Mouse (Mus musculus) intestine, embryonic 14.5 days (tissue): ENCODE measurements around the gene Kdm1a. TPM values are rescaled to one million over a fixed set of nuclear protein-coding genes. Genes with fewer than 3 reads are reported as not detected.
A peak's percentile ranks its signal among the peaks of the same experiment; 100 is the strongest.

ENCODE experiments used
- ATAC-seq: fragments of 200-750 bp; cut with Nextera tagmentation; replicated peaks from 2 replicates; pipeline ENCODE4 v1.8.0; 2017; ENCODE audit warnings: low read depth, moderate number of reproducible peaks, moderate TSS enrichment, moderate library complexity; ENCODE audit not compliant: low FRiP score, low TSS enrichment
- DNase-seq: peaks from one replicate; pipeline ENCODE4 v3.0.0-alpha.2; 2018; ENCODE audit warnings: low spot score
- H3K27ac ChIP-seq: fragments of 300-500 bp; sonication (generic); 2 replicates; pipeline ENCODE4 v1.5.1; 2014; ENCODE audit warnings: low read depth, mild to moderate bottlenecking, control low read depth
- H3K27me3 ChIP-seq: fragments of 300-500 bp; sonication (generic); replicated peaks from 2 replicates; pipeline ENCODE4 v1.6.1; 2014; ENCODE audit warnings: low read length, control low read depth; ENCODE audit not compliant: control insufficient read depth, insufficient read depth
- H3K36me3 ChIP-seq: fragments of 300-500 bp; sonication (generic); 2 replicates; pipeline ENCODE4 v1.6.1; 2014; ENCODE audit warnings: low read length, control low read depth; ENCODE audit not compliant: control insufficient read depth, insufficient read depth
- H3K4me1 ChIP-seq: fragments of 300-500 bp; sonication (generic); replicated peaks from 2 replicates; pipeline ENCODE4 v1.6.1; 2014; ENCODE audit warnings: low read length, control low read depth, mixed read lengths; ENCODE audit not compliant: control insufficient read depth, insufficient read depth
- H3K4me2 ChIP-seq: fragments of 300-500 bp; sonication (generic); 2 replicates; pipeline ENCODE4 v1.6.1; 2014; ENCODE audit warnings: low read length
- H3K4me3 ChIP-seq: fragments of 300-500 bp; sonication (generic); 2 replicates; pipeline ENCODE4 v1.5.1; 2014; ENCODE audit warnings: low read depth, low read length, control low read depth, mixed read lengths
- H3K9ac ChIP-seq: fragments of 300-500 bp; sonication (generic); 2 replicates; pipeline ENCODE4 v1.6.1; 2014; ENCODE audit warnings: mild to moderate bottlenecking, low read length
- H3K9me3 ChIP-seq: fragments of 300-500 bp; sonication (generic); 2 replicates; pipeline ENCODE4 v1.6.1; 2016; ENCODE audit warnings: low read length, control low read depth; ENCODE audit not compliant: control insufficient read depth
- WGBS: fragments of 180-500 bp; shearing (Covaris S2); extraction: QIAGEN DNeasy Blood & Tissue Kit; methylation state at CpG from one replicate; pipeline ENCODE4 v1.1.7; 2014; 5-methylcytosine and 5-hydroxymethylcytosine counted together
- polyA plus RNA-seq: library from polyadenylated mRNA; unstranded; fragments of >200 nt; fragmentation: Nextera tagmentation; extraction: Ambion mirVana; gene quantifications from 2 replicates; pipeline ENCODE4 v1.2.1, GENCODE M21; 2014

Kdm1a gene
- polyA plus RNA-seq = 52.8 and 54.8 TPM in 2 replicates

DNA sequence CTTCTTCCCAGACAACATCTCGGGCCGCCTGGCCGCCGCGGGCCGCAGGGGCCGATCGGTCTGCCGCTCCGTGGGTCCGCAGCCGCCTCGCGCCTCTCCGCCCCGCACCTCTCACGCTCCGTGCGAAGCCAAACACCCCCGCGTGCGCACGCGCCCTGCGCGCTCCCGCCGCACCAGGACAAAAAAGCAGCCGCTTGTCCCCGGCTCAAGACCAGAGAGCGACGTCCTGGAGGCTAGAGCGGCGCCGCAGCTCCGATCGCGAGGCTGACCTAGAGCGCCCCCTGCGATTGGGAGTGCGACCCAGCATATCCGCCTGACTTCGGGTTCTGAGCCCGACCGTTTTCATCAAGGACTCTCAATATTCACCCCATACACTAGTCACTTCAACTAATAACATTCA, at the start of gene Kdm1a:
Gene Kdm1a, minus strand, starts transcription at position 156 of the 400 bp plus-strand sequence.
- H3K4me3 ChIP-seq = peak within 1 kb of the TSS; percentile 85
- peaks cover 11% of the 10 kb centered on the region for H3K4me1 ChIP-seq
- no peaks in the 10 kb centered on the region for H3K9me3 ChIP-seq
- peak within 1 kb of the TSS; percentile 76 for H3K4me2 ChIP-seq
- H3K9ac ChIP-seq = peak within 1 kb of the TSS; percentile 99
- no peaks in the 10 kb centered on the region for H3K27me3 ChIP-seq
- peak within 1 kb of the TSS; percentile 89 for H3K27ac ChIP-seq
- DNase-seq (peak; percentile 99), ATAC-seq (peak; percentile 93)
- H3K36me3 ChIP-seq = no peaks in the 10 kb centered on the region
- 0% methylated on average over 31 of the region's 45 CpGs for WGBS

DNA sequence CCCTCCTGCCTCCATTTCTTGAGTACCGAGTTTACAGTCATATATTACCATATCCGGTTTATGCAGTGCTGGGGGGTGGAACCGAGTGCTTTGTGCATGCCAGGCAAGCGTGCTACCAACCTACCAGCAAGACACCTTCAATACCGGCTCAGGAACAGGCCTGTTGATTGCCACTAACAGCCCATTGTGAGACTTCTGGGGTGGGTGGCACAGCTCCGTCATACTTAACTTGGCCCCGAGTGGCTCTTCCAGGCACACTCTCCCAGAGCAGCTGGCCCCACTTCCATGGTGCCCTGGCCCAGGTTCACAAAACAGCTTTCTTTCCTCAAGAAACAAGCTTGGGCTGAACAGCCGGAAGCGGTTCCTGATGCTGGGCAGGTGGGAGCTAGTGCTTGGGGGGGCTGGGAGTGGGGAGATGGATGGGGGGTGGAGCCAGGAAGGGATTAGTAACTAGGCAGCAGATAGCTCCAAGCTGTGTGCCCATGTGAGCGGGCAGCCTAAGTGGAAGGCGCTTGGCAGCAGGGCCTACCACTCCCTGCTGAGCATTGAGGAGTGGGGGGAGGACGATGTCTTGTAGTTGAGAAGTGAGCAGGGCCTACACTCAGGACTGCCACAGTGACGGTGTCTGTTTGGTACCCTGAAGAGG, 49.5 kb upstream of the Kdm1a start:
- H3K4me2 ChIP-seq = no peak overlapping the region
- DNase-seq (no peak), ATAC-seq (no peak)
- no peak overlapping the region for H3K9ac ChIP-seq
- WGBS = 81% methylated on average over 13 of the region's 13 CpGs
- H3K27ac ChIP-seq = no peak overlapping the region
- H3K36me3 ChIP-seq = peaks cover 31% of the 10 kb centered on the region
- peaks cover 7% of the 10 kb centered on the region for H3K4me1 ChIP-seq
- 0 out of 2 replicates have a peak, but pooled peaks cover 2% of the 10 kb centered on the region for H3K9me3 ChIP-seq
- H3K27me3 ChIP-seq = no peaks in the 10 kb centered on the region
- H3K4me3 ChIP-seq = no peak overlapping the region

GRCm38 (mm10) chr4:136651357-136651811, 48.9 kb upstream of the Kdm1a start:
- Histone ChIP-seq H3K27ac (no peak overlapping the region), H3K4me1 (peaks cover 7% of the 10 kb centered on the region), H3K4me3 (no peak overlapping the region), H3K36me3 (peaks cover 25% of the 10 kb centered on the region), H3K4me2 (no peak overlapping the region), H3K9ac (no peak overlapping the region), H3K9me3 (0 out of 2 replicates have a peak, but pooled peaks cover 4% of the 10 kb centered on the region), H3K27me3 (no peaks in the 10 kb centered on the region)
- 0 out of 2 replicates have a peak, but pooled peaks have one; percentile 16 for ATAC-seq
- WGBS = 60% methylated on average over 3 of the region's 3 CpGs
- peak; percentile 79 for DNase-seq

DNA sequence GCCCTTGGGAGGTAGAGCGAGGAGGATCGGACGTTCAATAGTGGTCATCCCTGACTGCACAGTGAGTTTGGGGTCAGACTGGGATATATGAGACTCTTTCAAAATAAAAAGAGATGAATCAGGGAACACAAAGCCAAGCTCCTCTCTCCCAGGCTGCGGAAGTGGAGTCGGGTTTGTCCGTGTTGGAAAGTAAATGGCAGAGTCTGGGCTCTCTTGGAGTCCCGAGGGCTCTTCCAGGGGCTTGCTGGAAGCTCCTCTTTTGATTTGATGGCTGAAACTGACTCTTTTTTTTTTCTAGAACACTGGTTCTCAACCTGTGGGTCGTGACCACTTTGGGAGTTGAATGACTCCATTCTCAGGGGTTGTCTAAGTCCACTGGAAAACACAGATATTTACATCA, 47.7 kb upstream of the Kdm1a start:
- H3K9ac ChIP-seq = no peak overlapping the region
- 0 out of 2 replicates have a peak, but pooled peaks cover 4% of the 10 kb centered on the region for H3K9me3 ChIP-seq
- peaks cover 7% of the 10 kb centered on the region for H3K4me1 ChIP-seq
- H3K36me3 ChIP-seq = peaks cover 14% of the 10 kb centered on the region; the same call in 1 of the 2 replicates
- DNase-seq (no peak), ATAC-seq (no peak)
- H3K27ac ChIP-seq = no peak overlapping the region
- H3K4me3 ChIP-seq = no peak overlapping the region
- H3K27me3 ChIP-seq = no peaks in the 10 kb centered on the region
- WGBS = 85% methylated on average over 8 of the region's 8 CpGs
- no peak overlapping the region for H3K4me2 ChIP-seq

- H3K4me2 ChIP-seq = peak overlapping the region; percentile 46
- H3K4me3 ChIP-seq = no peak overlapping the region
- H3K36me3 ChIP-seq = 0 out of 2 replicates have a peak, but pooled peaks cover 10% of the 10 kb centered on the region
- no peak overlapping the region for H3K27ac ChIP-seq
- H3K27me3 ChIP-seq = no peaks in the 10 kb centered on the region
- 37% methylated on average over 13 of the region's 13 CpGs for WGBS
- peaks cover 7% of the 10 kb centered on the region for H3K4me1 ChIP-seq
- H3K9me3 ChIP-seq = 0 out of 2 replicates have a peak, but pooled peaks cover 4% of the 10 kb centered on the region
- no peak overlapping the region for H3K9ac ChIP-seq
- DNase-seq (peak; percentile 59), ATAC-seq (peak; percentile 50; the same call in 1 of the 2 replicates)
These were observed 47.1 kb upstream of the Kdm1a start for GRCm38 (mm10) chr4:136649480-136650196.

- Histone ChIP-seq H3K9me3 (0 out of 2 replicates have a peak, but pooled peaks cover 4% of the 10 kb centered on the region), H3K4me1 (peaks cover 7% of the 10 kb centered on the region), H3K9ac (no peak overlapping the region), H3K4me2 (peak overlapping the region; percentile 46), H3K4me3 (no peak overlapping the region), H3K36me3 (0 out of 2 replicates have a peak, but pooled peaks cover 7% of the 10 kb centered on the region), H3K27me3 (no peaks in the 10 kb centered on the region), H3K27ac (no peak overlapping the region)
- peak; percentile 56 for ATAC-seq
- peak; percentile 98 for DNase-seq
- WGBS = 18% methylated on average over 11 of the region's 11 CpGs
These were observed 46.5 kb upstream of the Kdm1a start for GRCm38 (mm10) chr4:136648922-136649479.

- DNase-seq = peak; percentile 61
- Histone ChIP-seq H3K9me3 (no peaks in the 10 kb centered on the region), H3K4me2 (peak overlapping the region; percentile 32), H3K4me1 (peaks cover 11% of the 10 kb centered on the region; the same call in 1 of the 2 replicates), H3K9ac (no peak overlapping the region), H3K27me3 (peaks cover 27% of the 10 kb centered on the region), H3K36me3 (no peaks in the 10 kb centered on the region), H3K4me3 (no peak overlapping the region), H3K27ac (no peak overlapping the region)
- no peak for ATAC-seq
- 13% methylated on average over 10 of the region's 10 CpGs for WGBS
These were observed 36.4 kb upstream of the Kdm1a start for GRCm38 (mm10) chr4:136638890-136639289.

DNA sequence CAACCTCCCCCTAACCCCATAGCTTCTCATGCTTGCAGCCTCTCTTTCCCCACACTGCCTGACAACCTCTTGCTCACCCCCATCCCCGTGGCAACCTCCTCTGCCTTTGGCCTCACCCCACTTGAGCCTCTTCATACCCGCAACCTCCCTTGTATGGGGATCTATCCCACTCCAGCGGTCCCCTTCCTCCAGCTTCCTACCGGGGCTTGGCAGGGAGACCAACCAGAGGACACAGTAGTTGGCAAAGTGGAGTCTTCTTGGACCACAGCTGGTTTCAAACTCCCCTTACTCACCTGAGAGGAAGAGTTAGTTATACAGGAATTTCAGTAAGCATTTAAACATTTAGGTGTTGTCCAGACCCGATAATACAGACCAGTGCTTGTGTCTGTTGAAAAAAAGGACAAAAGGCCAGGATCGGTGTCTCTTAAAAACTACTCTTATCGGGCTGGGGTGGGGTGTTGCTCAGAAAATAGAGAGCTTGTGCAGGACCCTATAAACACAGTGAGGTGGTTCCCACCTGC, 35.8 kb upstream of the Kdm1a start:
- peaks cover 11% of the 10 kb centered on the region; the same call in 1 of the 2 replicates for H3K4me1 ChIP-seq
- 0 out of 2 replicates have a peak overlapping the region, but pooled peaks have one; percentile 53 for H3K4me3 ChIP-seq
- H3K36me3 ChIP-seq = no peaks in the 10 kb centered on the region
- no peak for ATAC-seq
- peak; percentile 65 for DNase-seq
- no peak overlapping the region for H3K9ac ChIP-seq
- no peak overlapping the region for H3K27ac ChIP-seq
- H3K9me3 ChIP-seq = no peaks in the 10 kb centered on the region
- H3K27me3 ChIP-seq = peaks cover 27% of the 10 kb centered on the region
- peak overlapping the region; percentile 98; the same call in 1 of the 2 replicates for H3K4me2 ChIP-seq
- WGBS = 47% methylated on average over 7 of the region's 7 CpGs
